Mouse (Mus musculus) embryonic facial prominence, embryonic 11.5 days (tissue): Measurements from ENCODE around the gene Rbp4. TPM values are rescaled to one million over a fixed set of nuclear protein-coding genes. Genes with fewer than 3 reads are reported as not detected.

ENCODE experiments used
- ATAC-seq: fragments of 200-750 bp; cut with Nextera tagmentation; replicated peaks from 2 replicates; pipeline ENCODE4 v1.8.0; 2017; ENCODE audit warnings: low read depth; ENCODE audit not compliant: insufficient number of reproducible peaks, low FRiP score, low TSS enrichment
- DNase-seq: peaks from one replicate; pipeline ENCODE4 v3.0.0-alpha.2; 2015; ENCODE audit warnings: low spot score
- H3K27ac ChIP-seq: fragments of 300-500 bp; sonication (generic); replicated peaks from 2 replicates; pipeline ENCODE4 v1.5.1; 2014; ENCODE audit warnings: mild to moderate bottlenecking, low read depth, low read length, control low read depth
- H3K27me3 ChIP-seq: fragments of 300-500 bp; sonication (generic); 2 replicates; pipeline ENCODE4 v1.6.1; 2014; ENCODE audit warnings: mild to moderate bottlenecking, low read length, moderate library complexity, mixed read lengths; ENCODE audit not compliant: control insufficient read depth, insufficient read depth
- H3K36me3 ChIP-seq: fragments of 300-500 bp; sonication (generic); replicated peaks from 2 replicates; pipeline ENCODE4 v1.6.1; 2014; ENCODE audit warnings: low read depth, mild to moderate bottlenecking, low read length, moderate library complexity, mixed read lengths; ENCODE audit not compliant: control insufficient read depth, insufficient read depth
- H3K4me1 ChIP-seq: fragments of 300-500 bp; sonication (generic); 2 replicates; pipeline ENCODE4 v1.6.1; 2014; ENCODE audit warnings: low read length, mixed read lengths; ENCODE audit not compliant: control insufficient read depth, insufficient read depth
- H3K4me2 ChIP-seq: fragments of 300-500 bp; sonication (generic); 2 replicates; pipeline ENCODE4 v1.6.1; 2014; ENCODE audit warnings: low read depth, mild to moderate bottlenecking, control low read depth, low read length, moderate library complexity
- H3K4me3 ChIP-seq: fragments of 300-500 bp; sonication (generic); 2 replicates; pipeline ENCODE4 v1.5.1; 2014; ENCODE audit warnings: low read depth, low read length, control low read depth
- H3K9ac ChIP-seq: fragments of 300-500 bp; sonication (generic); replicated peaks from 2 replicates; pipeline ENCODE4 v1.6.1; 2014; ENCODE audit warnings: mild to moderate bottlenecking, control low read depth, low read length
- H3K9me3 ChIP-seq: fragments of 300-500 bp; sonication (generic); replicated peaks from 2 replicates; pipeline ENCODE4 v1.6.1; 2016; ENCODE audit warnings: mild to moderate bottlenecking, low read length, inconsistent platforms, mixed read lengths; ENCODE audit not compliant: control insufficient read depth
- WGBS: fragments of 180-500 bp; shearing (Covaris S2); extraction: QIAGEN DNeasy Blood & Tissue Kit; methylation state at CpG from one replicate; pipeline ENCODE4 v1.1.7; 2014; 5-methylcytosine and 5-hydroxymethylcytosine counted together
- polyA plus RNA-seq: library from polyadenylated mRNA; unstranded; fragments of >200 nt; fragmentation: Nextera tagmentation; extraction: Ambion mirVana; gene quantifications from 2 replicates; pipeline ENCODE4 v1.2.1, GENCODE M21; 2014

The Rbp4 gene
- polyA plus RNA-seq, 1 experiment from 2014 or later, result 1.7 TPM

GRCm38 (mm10) chr19:38109506-38110242, 15.4 kb downstream of the Rbp4 start:
- H3K9me3 ChIP-seq, result no peaks in the 10 kb centered on the region
- no peak overlapping the region for H3K27ac ChIP-seq
- no peak overlapping the region for H3K9ac ChIP-seq
- ATAC-seq (no peak), DNase-seq (no peak)
- H3K4me1 ChIP-seq, result no peaks in the 10 kb centered on the region
- 93% methylated on average over 15 of the region's 15 CpGs for WGBS
- H3K27me3 ChIP-seq, result no peaks in the 10 kb centered on the region
- no peaks in the 10 kb centered on the region for H3K36me3 ChIP-seq
- no peak overlapping the region for H3K4me2 ChIP-seq
- no peak overlapping the region for H3K4me3 ChIP-seq

GRCm38 (mm10) chr19:38107871-38108270, 17.2 kb downstream of the Rbp4 start:
- no peak for ATAC-seq
- Histone ChIP-seq H3K9me3 (no peaks in the 10 kb centered on the region), H3K4me1 (no peaks in the 10 kb centered on the region), H3K4me2 (no peak overlapping the region), H3K9ac (no peak overlapping the region), H3K4me3 (no peak overlapping the region), H3K36me3 (no peaks in the 10 kb centered on the region), H3K27ac (no peak overlapping the region), H3K27me3 (no peaks in the 10 kb centered on the region)
- WGBS, result 96% methylated on average over 4 of the region's 4 CpGs
- DNase-seq, result no peak

DNA sequence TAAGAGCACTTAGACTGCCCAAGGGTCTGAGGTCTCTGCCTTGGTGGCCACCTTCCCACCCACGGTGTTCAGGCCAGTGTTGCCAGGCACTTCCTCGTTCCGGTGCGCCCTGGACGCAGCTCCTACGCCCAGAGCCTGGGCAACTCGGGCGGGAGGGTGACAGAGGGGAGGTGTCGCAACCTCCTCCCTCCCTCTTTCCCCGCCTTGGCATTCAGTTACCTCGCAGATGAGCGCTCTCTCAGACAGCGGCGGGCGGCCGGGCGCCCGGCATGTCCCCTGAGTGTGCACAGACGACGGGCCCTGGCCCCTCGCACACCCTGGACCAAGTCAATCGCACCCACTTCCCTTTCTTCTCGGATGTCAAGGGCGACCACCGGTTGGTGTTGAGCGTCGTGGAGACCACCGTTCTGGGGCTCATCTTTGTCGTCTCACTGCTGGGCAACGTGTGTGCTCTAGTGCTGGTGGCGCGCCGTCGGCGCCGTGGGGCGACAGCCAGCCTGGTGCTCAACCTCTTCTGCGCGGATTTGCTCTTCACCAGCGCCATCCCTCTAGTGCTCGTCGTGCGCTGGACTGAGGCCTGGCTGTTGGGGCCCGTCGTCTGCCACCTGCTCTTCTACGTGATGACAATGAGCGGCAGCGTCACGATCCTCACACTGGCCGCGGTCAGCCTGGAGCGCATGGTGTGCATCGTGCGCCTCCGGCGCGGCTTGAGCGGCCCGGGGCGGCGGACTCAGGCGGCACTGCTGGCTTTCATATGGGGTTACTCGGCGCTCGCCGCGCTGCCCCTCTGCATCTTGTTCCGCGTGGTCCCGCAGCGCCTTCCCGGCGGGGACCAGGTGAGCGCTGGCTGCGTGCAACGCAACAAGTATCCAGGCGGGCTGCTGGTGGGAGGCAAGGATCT, 28.0 kb downstream of the Rbp4 start, which contains the start of gene Ffar4:
Gene Ffar4 (plus strand): TSS at position 214 of the 901 bp plus-strand sequence.
- DNase-seq (peak; percentile 45), ATAC-seq (peak; percentile 64)
- WGBS, result under 1% methylated on average over 76 of the region's 77 CpGs
- Histone ChIP-seq H3K9ac (no peak within 1 kb of the TSS), H3K4me3 (peak within 1 kb of the TSS; percentile 25), H3K4me1 (no peaks in the 10 kb centered on the region; the same call in 1 of the 2 replicates), H3K36me3 (no peaks in the 10 kb centered on the region), H3K27me3 (peaks cover 32% of the 10 kb centered on the region), H3K27ac (no peak within 1 kb of the TSS), H3K9me3 (no peaks in the 10 kb centered on the region), H3K4me2 (peak within 1 kb of the TSS; percentile 53)

DNA sequence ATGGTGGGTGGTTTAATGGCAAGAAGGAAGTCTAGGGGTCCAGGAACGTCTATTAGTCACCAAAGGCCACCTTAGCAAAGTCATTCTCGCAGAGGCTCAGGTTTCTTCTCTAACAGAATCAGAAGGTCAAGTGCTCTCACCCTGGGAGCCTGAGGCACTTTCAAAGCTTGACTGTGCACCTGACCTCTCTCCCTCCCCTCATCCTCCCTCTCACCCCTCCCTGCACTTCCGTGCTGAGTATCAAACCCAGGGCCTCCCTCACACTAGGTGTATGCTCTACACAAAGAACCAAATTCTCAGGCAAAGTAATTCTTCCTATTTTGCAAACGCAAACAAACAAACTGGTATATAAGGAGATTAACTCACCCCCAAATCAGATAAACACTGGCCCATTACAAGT, 28.9 kb downstream of the Rbp4 start:
- 5% methylated on average over 4 of the region's 4 CpGs for WGBS
- Histone ChIP-seq H3K36me3 (no peaks in the 10 kb centered on the region), H3K9me3 (no peaks in the 10 kb centered on the region), H3K4me2 (no peak overlapping the region), H3K27me3 (peaks cover 32% of the 10 kb centered on the region), H3K4me1 (no peaks in the 10 kb centered on the region; the same call in 1 of the 2 replicates), H3K4me3 (no peak overlapping the region), H3K9ac (no peak overlapping the region), H3K27ac (no peak overlapping the region)
- ATAC-seq (no peak), DNase-seq (peak; percentile 2)

- peaks cover 9% of the 10 kb centered on the region for H3K27me3 ChIP-seq
- DNase-seq (no peak), ATAC-seq (no peak)
- H3K9me3 ChIP-seq, result no peaks in the 10 kb centered on the region
- no peak overlapping the region for H3K4me2 ChIP-seq
- H3K27ac ChIP-seq, result no peak overlapping the region
- H3K36me3 ChIP-seq, result no peaks in the 10 kb centered on the region
- no peak overlapping the region for H3K4me3 ChIP-seq
- no peaks in the 10 kb centered on the region for H3K4me1 ChIP-seq
- H3K9ac ChIP-seq, result no peak overlapping the region
- 52% methylated on average over 4 of the region's 4 CpGs for WGBS
These were observed 33.5 kb downstream of the Rbp4 start for GRCm38 (mm10) chr19:38091512-38091985.

DNA sequence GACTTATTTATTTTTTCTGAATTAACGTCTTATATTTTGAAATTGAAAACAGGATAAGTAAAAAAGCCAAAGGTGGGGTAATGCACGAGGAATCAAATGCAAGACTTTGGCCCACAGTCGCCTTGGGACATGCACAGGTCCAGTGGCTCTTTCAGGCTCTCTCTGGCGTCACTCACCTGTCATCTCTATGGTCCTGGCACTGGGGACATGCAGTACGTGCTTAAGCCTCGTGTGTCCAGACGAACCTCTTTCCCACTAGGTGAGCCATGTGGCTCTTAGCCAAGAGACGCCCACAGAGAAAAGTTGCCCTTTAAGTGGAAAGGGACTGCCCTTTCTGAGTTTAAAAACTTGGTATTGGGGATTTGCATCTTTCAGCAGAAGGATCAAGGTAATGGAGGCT, 35.7 kb downstream of the Rbp4 start:
- no peak overlapping the region for H3K4me3 ChIP-seq
- H3K9ac ChIP-seq, result no peak overlapping the region
- H3K36me3 ChIP-seq, result no peaks in the 10 kb centered on the region
- no peak overlapping the region for H3K27ac ChIP-seq
- DNase-seq (no peak), ATAC-seq (no peak)
- H3K9me3 ChIP-seq, result no peaks in the 10 kb centered on the region
- no peak overlapping the region for H3K4me2 ChIP-seq
- H3K27me3 ChIP-seq, result no peaks in the 10 kb centered on the region
- WGBS, result 79% methylated on average over 8 of the region's 8 CpGs
- no peaks in the 10 kb centered on the region for H3K4me1 ChIP-seq

DNA sequence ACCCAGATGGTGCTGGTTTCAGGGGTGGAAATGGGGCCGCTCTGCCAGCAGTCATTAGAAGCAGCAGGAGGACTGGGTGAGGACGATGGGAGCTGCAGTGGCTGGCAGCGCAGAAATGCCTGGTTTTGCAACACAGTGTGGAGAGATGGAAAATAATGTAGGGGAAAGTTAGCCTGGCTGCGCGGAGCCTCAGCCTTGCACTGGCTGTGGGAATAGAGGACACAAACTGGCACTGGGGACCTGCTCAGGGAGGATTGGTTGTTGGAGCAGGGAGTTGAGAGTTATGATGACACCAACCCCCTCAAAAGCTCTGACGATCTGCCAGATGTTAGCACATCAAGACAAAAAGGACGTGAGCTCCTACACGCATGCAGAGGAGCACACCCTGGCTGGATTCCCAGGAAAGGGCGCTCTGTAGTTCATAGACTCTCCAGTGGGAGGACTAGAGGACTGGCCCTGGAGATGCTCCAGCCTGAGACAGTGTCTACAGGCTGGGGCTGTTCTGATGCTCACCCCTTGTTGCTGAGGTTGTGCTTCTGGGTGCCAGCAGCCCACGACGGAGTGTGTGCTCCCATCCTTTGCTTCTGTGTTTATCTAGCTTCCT, 38.0 kb downstream of the Rbp4 start:
- H3K27me3 ChIP-seq, result no peaks in the 10 kb centered on the region
- no peak overlapping the region for H3K4me2 ChIP-seq
- no peaks in the 10 kb centered on the region for H3K4me1 ChIP-seq
- H3K27ac ChIP-seq, result no peak overlapping the region
- no peaks in the 10 kb centered on the region for H3K9me3 ChIP-seq
- H3K9ac ChIP-seq, result no peak overlapping the region
- WGBS, result 63% methylated on average over 11 of the region's 11 CpGs
- DNase-seq (peak; percentile 31), ATAC-seq (no peak; the same call in 1 of the 2 replicates)
- H3K36me3 ChIP-seq, result no peaks in the 10 kb centered on the region
- no peak overlapping the region for H3K4me3 ChIP-seq
